ENCODE assay signal across 34 mouse cellular contexts in the genomic region with DNA sequence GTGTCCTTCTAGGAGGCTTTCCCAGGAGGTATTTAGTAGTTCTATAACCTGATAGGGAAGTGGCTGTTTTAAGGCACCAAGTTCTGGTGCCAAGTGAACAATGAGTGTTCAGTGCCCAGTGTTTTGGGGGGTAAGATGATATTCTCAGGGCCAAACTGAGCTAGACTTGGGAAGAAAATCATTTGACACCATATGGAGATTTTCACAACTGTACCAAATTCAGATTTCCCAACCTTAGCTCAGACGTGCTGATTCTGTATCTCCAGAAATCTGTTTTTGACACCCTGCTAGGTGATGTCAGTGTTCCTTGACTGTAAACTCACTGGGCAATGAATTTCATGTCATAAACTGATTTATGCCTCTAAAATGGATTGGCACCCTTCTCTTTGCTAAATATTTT.
"Had no signal": no experiment of that assay in that cellular context is flagged by ENCODE, and none has a peak within 500 bp of the region (broad histone marks: within the 10 kb centered on the region; RNA-seq: fewer than 3 reads in every experiment).

No protein-coding gene starts in this region.

- H3K4me3 ChIP-seq: heart, embryonic 10.5 days; heart, embryonic 12.5 days; heart, embryonic 13.5 days; heart, embryonic 15.5 days; hindbrain, embryonic 10.5 days; hindbrain, embryonic 12.5 days; hindbrain, embryonic 13.5 days; hindbrain, embryonic 15.5 days; intestine, embryonic 15.5 days; kidney, embryonic 15.5 days; layer of hippocampus, adult 2 months; left cerebral cortex, adult 2 months had no signal

- DNase-seq: heart, postnatal 10 days; heart, postnatal 14 days; heart, postnatal 36 days; heart, postnatal 4 days; kidney, adult 11 months; kidney, adult 18-20 months; kidney, adult 2 months; kidney, adult 8-10 months; kidney, adult 9 months; kidney, postnatal 14 days; kidney, postnatal 25 days; kidney, postnatal 36 days; kidney, postnatal 4 days; layer of hippocampus, adult 9-11 months; layer of hippocampus, postnatal 36 days had no signal

- H3K27ac ChIP-seq: heart, embryonic 10.5 days; heart, embryonic 13.5 days; heart, embryonic 15.5 days; hindbrain, embryonic 10.5 days; hindbrain, embryonic 12.5 days; hindbrain, embryonic 13.5 days; hindbrain, embryonic 14.5 days; hindbrain, embryonic 15.5 days; hindbrain, postnatal 0 days; intestine, embryonic 15.5 days; kidney, embryonic 15.5 days; kidney, postnatal 0 days; layer of hippocampus, adult 2 months; left cerebral cortex, adult 2 months had no signal

- ATAC-seq: hindbrain, embryonic 16.5 days; hindbrain, postnatal 0 days; inflammation-experienced regulatory T-cells, adult 6 months; intestine, embryonic 15.5 days; intestine, embryonic 16.5 days; intestine, postnatal 0 days had no signal

- H3K4me1 ChIP-seq: intestine, embryonic 15.5 days had no signal
